Mouse (Mus musculus): ENCODE data around the gene Scnn1b.

DNA sequence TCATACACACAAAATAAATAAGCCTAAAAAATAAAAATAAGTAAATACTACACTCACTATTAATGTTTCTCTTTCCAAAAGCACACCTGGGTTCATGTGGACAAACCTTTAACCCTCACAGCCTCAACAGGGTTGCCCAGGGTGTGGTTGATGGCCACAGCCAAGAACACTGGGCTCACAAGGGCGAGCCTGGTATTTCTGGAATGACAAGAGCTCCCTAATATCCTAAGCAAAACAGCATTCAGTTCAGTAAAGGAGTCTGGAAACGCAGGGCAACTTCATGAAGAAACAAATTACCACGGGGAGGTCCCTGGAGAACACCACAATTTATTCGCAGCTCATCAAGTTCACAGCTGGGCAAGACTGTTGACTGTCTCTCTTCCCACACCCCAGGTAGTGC lies 82.7 kb downstream of the Scnn1b start:
- no peak for TF ChIP-seq POLR2A (IDR thresholded peaks at IDR 0.05; ENCODE audit: insufficient read depth, low read depth, low read length)
- no peak for TF ChIP-seq CTCF (IDR thresholded peaks at IDR 0.05; ENCODE audit: insufficient read depth, low read depth, low read length)
